In the genomic region with DNA sequence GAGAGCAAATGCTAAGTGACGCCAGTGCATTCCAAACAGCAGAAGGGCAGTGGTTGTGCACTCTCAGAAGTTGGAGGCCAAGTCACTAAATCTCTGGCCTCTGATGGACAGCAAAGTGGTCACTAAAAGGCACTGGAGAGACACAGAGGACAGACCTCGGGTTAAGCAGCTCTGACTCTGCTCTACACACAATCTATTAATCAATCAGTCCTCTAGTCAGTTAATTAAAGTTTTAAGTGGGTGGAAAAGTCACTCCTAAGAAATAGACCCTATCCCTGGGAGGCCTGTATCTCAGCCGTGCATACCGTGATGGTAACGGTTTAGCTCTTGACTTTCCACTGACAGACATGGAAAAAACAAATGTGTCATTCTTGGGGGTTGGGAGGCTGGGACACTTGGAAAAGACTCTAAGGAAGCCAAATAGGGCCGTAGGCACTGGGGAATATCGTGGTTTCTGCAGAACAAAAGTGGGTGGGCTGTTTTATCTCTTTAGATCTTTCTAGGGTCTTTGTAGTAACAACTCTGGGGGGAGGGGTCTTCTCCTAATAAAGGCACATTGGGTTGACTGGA, we compare ENCODE assay signal across 22 mouse cellular contexts. TPM values are rescaled to one million over a fixed set of nuclear protein-coding genes. Genes with fewer than 3 reads are reported as not detected.
A peak's percentile ranks its signal among the peaks of the same experiment; 100 is the strongest.
DNase-seq lines count a peak whose midpoint lies in the region; ATAC-seq and TF ChIP-seq lines count a peak whose summit lies in the region.
"Had no signal": no experiment of that assay in that cellular context is flagged by ENCODE, and none has a peak within 500 bp of the region (broad histone marks: within the 10 kb centered on the region; RNA-seq: fewer than 3 reads in every experiment).

No protein-coding gene starts in this region.

- no peaks in the 10 kb centered on the region for H3K27me3 ChIP-seq in embryonic facial prominence, embryonic 13.5 days
- H3K27me3 ChIP-seq in embryonic facial prominence, embryonic 10.5 days (replicated peaks; ENCODE audit: low read depth, poor library complexity, severe bottlenecking): peaks cover 3% of the 10 kb centered on the region; the same call in 1 of the 2 replicates
- H3K27me3 ChIP-seq in kidney, adult 2 months (replicated peaks; ENCODE audit: control insufficient read depth, insufficient read depth, low read length): no peaks in the 10 kb centered on the region
- no peaks in the 10 kb centered on the region; the same call in 1 of the 2 replicates for H3K27me3 ChIP-seq in midbrain, embryonic 11.5 days (ENCODE audit: control insufficient read depth, insufficient read depth, low read length)
- H3K27me3 ChIP-seq in midbrain, embryonic 14.5 days (ENCODE audit: control insufficient read depth, insufficient read depth, low read length): no peaks in the 10 kb centered on the region
- H3K27me3 ChIP-seq in myocyte (ENCODE audit: control insufficient read depth, insufficient read depth, insufficient read length): peaks cover 5% of the 10 kb centered on the region
- H3K27me3 ChIP-seq in intestine, embryonic 16.5 days (replicated peaks; ENCODE audit: control insufficient read depth, insufficient read depth, low read length): no peaks in the 10 kb centered on the region
- H3K27me3 ChIP-seq: hindbrain, embryonic 15.5 days; midbrain, embryonic 13.5 days; neural tube, embryonic 15.5 days had no signal

- no peak for TF ChIP-seq CTCF in kidney, adult 2 months (conservative IDR thresholded peaks at IDR 0.05; ENCODE audit: insufficient read depth, insufficient read length, low read depth, low read length)

- no peaks in the 10 kb centered on the region for H3K9me3 ChIP-seq in embryonic facial prominence, embryonic 13.5 days
- H3K9me3 ChIP-seq in embryonic facial prominence, embryonic 10.5 days: no peaks in the 10 kb centered on the region
- H3K9me3 ChIP-seq in midbrain, embryonic 11.5 days (ENCODE audit: control insufficient read depth, low read length): no peaks in the 10 kb centered on the region
- H3K9me3 ChIP-seq in midbrain, embryonic 14.5 days (ENCODE audit: control insufficient read depth, low read length): no peaks in the 10 kb centered on the region
- H3K9me3 ChIP-seq in intestine, embryonic 16.5 days (ENCODE audit: control insufficient read depth, low read length): no peaks in the 10 kb centered on the region
- H3K9me3 ChIP-seq: forebrain, embryonic 12.5 days; hindbrain, embryonic 15.5 days; midbrain, embryonic 13.5 days; neural tube, embryonic 15.5 days had no signal

- no peak overlapping the region for H3K4me2 ChIP-seq in embryonic facial prominence, embryonic 13.5 days
- no peak overlapping the region for H3K4me2 ChIP-seq in midbrain, embryonic 11.5 days
- no peak overlapping the region for H3K4me2 ChIP-seq in midbrain, embryonic 14.5 days (ENCODE audit: low read length)
- peak overlapping the region; percentile 0 for H3K4me2 ChIP-seq in myocyte (ENCODE audit: low read depth)
- H3K4me2 ChIP-seq in intestine, embryonic 16.5 days (ENCODE audit: low read depth, low read length): no peak overlapping the region
- H3K4me2 ChIP-seq: forebrain, embryonic 12.5 days; hindbrain, embryonic 15.5 days; liver, embryonic 11.5 days; midbrain, embryonic 13.5 days; neural tube, embryonic 15.5 days had no signal

- H3ac ChIP-seq in myocyte (ENCODE audit: control insufficient read depth, insufficient read length): no peak overlapping the region

- H3K4me3 ChIP-seq in embryonic facial prominence, embryonic 13.5 days: no peak overlapping the region
- H3K4me3 ChIP-seq in embryonic facial prominence, embryonic 10.5 days: no peak overlapping the region
- H3K4me3 ChIP-seq in kidney, adult 2 months (ENCODE audit: insufficient read depth, low read depth, low read length): no peak overlapping the region
- no peak overlapping the region for H3K4me3 ChIP-seq in midbrain, embryonic 11.5 days (ENCODE audit: low read depth, low read length)
- no peak overlapping the region for H3K4me3 ChIP-seq in midbrain, embryonic 14.5 days (replicated peaks; ENCODE audit: low read depth, low read length)
- no peak overlapping the region for H3K4me3 ChIP-seq in myocyte
- no peak overlapping the region for H3K4me3 ChIP-seq in intestine, embryonic 16.5 days (ENCODE audit: low read length)
- H3K4me3 ChIP-seq: forebrain, embryonic 12.5 days; hindbrain, embryonic 15.5 days; midbrain, embryonic 13.5 days; neural tube, embryonic 15.5 days had no signal

- TF ChIP-seq POLR2A in kidney, adult 2 months (IDR thresholded peaks at IDR 0.05; ENCODE audit: low read depth, low read length): no peak
- TF ChIP-seq POLR2A in myocyte (IDR thresholded peaks at IDR 0.05; ENCODE audit: insufficient read length, low read depth): no peak

- peaks cover 35% of the 10 kb centered on the region for H3K4me1 ChIP-seq in embryonic facial prominence, embryonic 13.5 days
- H3K4me1 ChIP-seq in embryonic facial prominence, embryonic 10.5 days: peaks cover 54% of the 10 kb centered on the region
- peaks cover 3% of the 10 kb centered on the region; the same call in 1 of the 2 replicates for H3K4me1 ChIP-seq in kidney, adult 2 months (ENCODE audit: control insufficient read depth, insufficient read depth, low read length)
- H3K4me1 ChIP-seq in midbrain, embryonic 11.5 days (ENCODE audit: control insufficient read depth, insufficient read depth, low read length): no peaks in the 10 kb centered on the region
- H3K4me1 ChIP-seq in midbrain, embryonic 14.5 days (ENCODE audit: control insufficient read depth, insufficient read depth, low read length): no peaks in the 10 kb centered on the region
- 0 out of 2 replicates have a peak, but pooled peaks cover 2% of the 10 kb centered on the region for H3K4me1 ChIP-seq in intestine, embryonic 16.5 days (ENCODE audit: control insufficient read depth, insufficient read depth, low read length)
- H3K4me1 ChIP-seq: forebrain, embryonic 12.5 days; hindbrain, embryonic 15.5 days; midbrain, embryonic 13.5 days; neural tube, embryonic 15.5 days had no signal

- H3K36me3 ChIP-seq in embryonic facial prominence, embryonic 13.5 days: no peaks in the 10 kb centered on the region
- no peaks in the 10 kb centered on the region for H3K36me3 ChIP-seq in embryonic facial prominence, embryonic 10.5 days (replicated peaks)
- no peaks in the 10 kb centered on the region for H3K36me3 ChIP-seq in kidney, adult 2 months (ENCODE audit: control insufficient read depth, insufficient read depth, low read length)
- H3K36me3 ChIP-seq in midbrain, embryonic 11.5 days (ENCODE audit: control insufficient read depth, insufficient read depth, low read length): no peaks in the 10 kb centered on the region
- H3K36me3 ChIP-seq in midbrain, embryonic 14.5 days (ENCODE audit: control insufficient read depth, insufficient read depth, low read length): no peaks in the 10 kb centered on the region
- H3K36me3 ChIP-seq in myocyte (ENCODE audit: control insufficient read depth, insufficient read depth): no peaks in the 10 kb centered on the region
- no peaks in the 10 kb centered on the region for H3K36me3 ChIP-seq in intestine, embryonic 16.5 days (ENCODE audit: control insufficient read depth, insufficient read depth, low read length)
- H3K36me3 ChIP-seq: forebrain, embryonic 12.5 days; hindbrain, embryonic 15.5 days; midbrain, embryonic 13.5 days; neural tube, embryonic 15.5 days had no signal

- no peaks in the 10 kb centered on the region for H3K79me2 ChIP-seq in myocyte (ENCODE audit: control insufficient read depth, insufficient read depth)

- H3K27ac ChIP-seq in embryonic facial prominence, embryonic 13.5 days: peak overlapping the region; percentile 58
- no peak overlapping the region; the same call in 1 of the 2 replicates for H3K27ac ChIP-seq in embryonic facial prominence, embryonic 10.5 days (replicated peaks)
- 0 out of 2 replicates have a peak overlapping the region, but pooled peaks have one; percentile 22 for H3K27ac ChIP-seq in kidney, adult 2 months (ENCODE audit: insufficient read depth, low read depth, low read length)
- H3K27ac ChIP-seq in midbrain, embryonic 11.5 days (ENCODE audit: low read depth, low read length): no peak overlapping the region
- H3K27ac ChIP-seq in midbrain, embryonic 14.5 days (replicated peaks; ENCODE audit: low read depth, low read length): no peak overlapping the region
- H3K27ac ChIP-seq in intestine, embryonic 16.5 days (ENCODE audit: low read length): no peak overlapping the region
- H3K27ac ChIP-seq: forebrain, embryonic 12.5 days; hindbrain, embryonic 15.5 days; midbrain, embryonic 13.5 days; neural tube, embryonic 15.5 days had no signal

- no peak for DNase-seq in embryonic facial prominence, embryonic 10.5 days (ENCODE audit: low spot score)
- DNase-seq in kidney, adult 2 months: peak; percentile 38
- DNase-seq in kidney, adult 11 months: no peak
- peak; percentile 83 for DNase-seq in midbrain, embryonic 11.5 days (ENCODE audit: low spot score, missing footprints)
- no peak for DNase-seq in midbrain, embryonic 14.5 days
- DNase-seq: B cell, adult 2 months; cerebellum, adult 9-10 months; heart, adult 18-20 months; heart, postnatal 4 days; lung, adult 2 months; right cerebral cortex, postnatal 14 days; spleen, adult 18-20 months; thymus, postnatal 36 days had no signal

- no peak for ATAC-seq in embryonic facial prominence, embryonic 13.5 days (ENCODE audit: insufficient number of reproducible peaks, insufficient read depth, low FRiP score, low TSS enrichment, low read depth)
- no peak for ATAC-seq in midbrain, embryonic 11.5 days (ENCODE audit: low FRiP score)
- ATAC-seq in midbrain, embryonic 14.5 days (ENCODE audit: low FRiP score, low TSS enrichment): no peak
- ATAC-seq in intestine, embryonic 16.5 days: no peak
- ATAC-seq: intestine, postnatal 0 days; midbrain, embryonic 13.5 days had no signal

- H3K9ac ChIP-seq in embryonic facial prominence, embryonic 13.5 days: no peak overlapping the region
- no peak overlapping the region for H3K9ac ChIP-seq in midbrain, embryonic 11.5 days (ENCODE audit: low read length)
- no peak overlapping the region for H3K9ac ChIP-seq in midbrain, embryonic 14.5 days (replicated peaks; ENCODE audit: low read length)
- no peak overlapping the region for H3K9ac ChIP-seq in intestine, embryonic 16.5 days (ENCODE audit: low read depth, low read length)
- H3K9ac ChIP-seq: forebrain, embryonic 12.5 days; hindbrain, embryonic 15.5 days; midbrain, embryonic 13.5 days; neural tube, embryonic 15.5 days had no signal

- WGBS in embryonic facial prominence, embryonic 13.5 days: 37% methylated on average over 7 of the region's 7 CpGs
- WGBS in embryonic facial prominence, embryonic 10.5 days: 54% methylated on average over 7 of the region's 7 CpGs
- WGBS in kidney, adult 2 months: 67% methylated on average over 7 of the region's 7 CpGs
- WGBS in midbrain, embryonic 11.5 days: 57% methylated on average over 7 of the region's 7 CpGs
- 53% methylated on average over 7 of the region's 7 CpGs for WGBS in midbrain, embryonic 14.5 days
- 42% methylated on average over 7 of the region's 7 CpGs for WGBS in intestine, embryonic 16.5 days

RNA-seq across cellular contexts. Expression of a gene that starts 19.1 kb away (rescaled TPM):
- polyA plus RNA-seq in embryonic facial prominence, embryonic 13.5 days (2015; fragmentation: Nextera tagmentation; extraction: Ambion mirVana): 3.6 and 4.2 TPM in 2 replicates
- 1.8 and 2.0 TPM in 2 replicates for polyA plus RNA-seq in embryonic facial prominence, embryonic 10.5 days (2016; fragmentation: Nextera tagmentation; extraction: Ambion mirVana)
- 0.24 and 0.50 TPM in 2 replicates for polyA plus RNA-seq in kidney, adult 2 months (2012; rRNA removed)
- polyA plus RNA-seq in midbrain, embryonic 11.5 days (2014; fragmentation: Nextera tagmentation; extraction: Ambion mirVana): 2.4 and 3.8 TPM in 2 replicates
- polyA plus RNA-seq in midbrain, embryonic 14.5 days (2014; fragmentation: Nextera tagmentation; extraction: Ambion mirVana): 11.2 and 11.5 TPM in 2 replicates
- polyA plus RNA-seq in myocyte (2012; fragmentation: generic; extraction: Trizol): 0.31 TPM
- 0.73 and 1.8 TPM in 2 replicates for polyA plus RNA-seq in intestine, embryonic 16.5 days (2015; fragmentation: Nextera tagmentation; extraction: Ambion mirVana)

Comparison
In these comparisons a context has a peak if more than half of its experiments do, and no peak if none do; other contexts are left out.
1. H3K27ac ChIP-seq: peak in embryonic facial prominence, embryonic 13.5 days (single experiment) and kidney, adult 2 months (single experiment); none in embryonic facial prominence, embryonic 10.5 days (single experiment), midbrain, embryonic 11.5 days (single experiment), midbrain, embryonic 14.5 days (single experiment) and intestine, embryonic 16.5 days (single experiment).
2. DNase-seq: peak in kidney, adult 2 months (single experiment) and midbrain, embryonic 11.5 days (single experiment); none in embryonic facial prominence, embryonic 10.5 days (single experiment), kidney, adult 11 months (single experiment) and midbrain, embryonic 14.5 days (single experiment).